Mouse (Mus musculus) testis, adult 2 months (tissue): ENCODE results near the gene Pla2g4d.

ENCODE experiments used
- CTCF ChIP-seq: fragments of 200-500 bp; IDR thresholded peaks from 2 replicates; pipeline ENCODE4 v1.5.1; 2012; ENCODE audit warnings: low read depth, mild to moderate bottlenecking, inconsistent platforms, low read length, moderate library complexity; ENCODE audit not compliant: control insufficient read depth, insufficient read depth, insufficient replicate concordance
- POLR2A ChIP-seq: fragments of 200-500 bp; IDR thresholded peaks from 2 replicates; pipeline ENCODE4 v1.6.1; 2012; ENCODE audit warnings: low read depth, mild to moderate bottlenecking, inconsistent platforms, low read length, moderate library complexity; ENCODE audit not compliant: control insufficient read depth

DNA sequence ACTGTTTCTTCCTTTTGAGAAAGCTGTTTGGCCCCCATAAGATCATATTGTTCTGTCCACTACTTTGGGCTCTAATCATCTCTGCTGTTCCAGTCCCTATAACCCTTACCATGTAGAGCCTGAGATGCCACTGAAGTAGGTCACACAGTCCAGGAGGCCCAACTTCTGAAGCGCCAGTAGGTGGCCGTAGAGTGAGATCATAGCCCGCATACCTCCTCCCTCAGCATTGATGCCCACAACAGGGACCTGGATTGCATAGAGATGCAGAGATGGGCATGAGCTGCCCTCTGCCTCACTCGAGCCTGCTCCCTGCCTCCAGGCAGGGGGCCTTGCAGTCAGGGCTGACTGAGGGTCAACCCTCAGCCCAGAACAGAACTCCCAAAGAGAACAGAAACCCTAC is 12.0 kb downstream of the Pla2g4d start:
- TF ChIP-seq CTCF = no peak
- no peak for TF ChIP-seq POLR2A
